Mouse (Mus musculus): ENCODE measurements around the gene Srsf12. TPM values are rescaled to one million over a fixed set of nuclear protein-coding genes. Genes with fewer than 3 reads are reported as not detected.

Srsf12 gene
- polyA plus RNA-seq, 1 experiment from 2014 or later, result 2.3 TPM

- H3K9ac ChIP-seq (ENCODE audit: low read length), result no peak overlapping the region
- 80% methylated on average over 11 of the region's 11 CpGs for WGBS
- H3K27ac ChIP-seq (replicated peaks in 1 of 2; ENCODE audit: control insufficient read depth in 1 of 2, insufficient read depth in 1 of 2, low read depth in 2 of 2, low read length in 2 of 2), result no peak overlapping the region
- no peak overlapping the region for H3K4me3 ChIP-seq (ENCODE audit: control insufficient read depth in 1 of 2, insufficient read depth in 1 of 2, low read depth in 1 of 2, low read length in 2 of 2)
- H3K9me3 ChIP-seq (ENCODE audit: control insufficient read depth, low read length), result no peaks in the 10 kb centered on the region
- H3K36me3 ChIP-seq (ENCODE audit: control insufficient read depth, insufficient read depth, low read length), result no peaks in the 10 kb centered on the region
- peaks cover 0 to 2% of the 10 kb centered on the region in 2 experiments; a peak in 1 of 4 replicates for H3K4me1 ChIP-seq (ENCODE audit: control insufficient read depth in 2 of 2, insufficient read depth in 2 of 2, low read length in 2 of 2)
- no peaks in the 10 kb centered on the region for H3K27me3 ChIP-seq (ENCODE audit: control insufficient read depth, insufficient read depth, low read length)
- no peak overlapping the region for H3K4me2 ChIP-seq (ENCODE audit: low read length)
- no peak for ATAC-seq (ENCODE audit: insufficient number of reproducible peaks, insufficient read depth, low FRiP score, low read depth)
Measured at GRCm38 (mm10) chr4:33270386-33271314, 61.9 kb downstream of the Srsf12 start.

GRCm38 (mm10) chr4:33273437-33273836 lies 64.6 kb downstream of the Srsf12 start:
- 63% methylated on average over 3 of the region's 3 CpGs for WGBS
- ATAC-seq (ENCODE audit: insufficient number of reproducible peaks, insufficient read depth, low FRiP score, low read depth), result no peak

GRCm38 (mm10) chr4:33281891-33282685 lies 73.3 kb downstream of the Srsf12 start:
- no peak overlapping the region for H3K4me3 ChIP-seq (ENCODE audit: control insufficient read depth in 1 of 2, insufficient read depth in 1 of 2, low read depth in 1 of 2, low read length in 2 of 2)
- H3K9me3 ChIP-seq (ENCODE audit: control insufficient read depth, low read length), result no peaks in the 10 kb centered on the region
- 63% methylated on average over 3 of the region's 3 CpGs for WGBS
- H3K27me3 ChIP-seq (ENCODE audit: control insufficient read depth, insufficient read depth, low read length), result no peaks in the 10 kb centered on the region
- no peaks in the 10 kb centered on the region for H3K36me3 ChIP-seq (ENCODE audit: control insufficient read depth, insufficient read depth, low read length)
- no peak overlapping the region for H3K27ac ChIP-seq (replicated peaks in 1 of 2; ENCODE audit: control insufficient read depth in 1 of 2, insufficient read depth in 1 of 2, low read depth in 2 of 2, low read length in 2 of 2)
- H3K4me1 ChIP-seq (ENCODE audit: control insufficient read depth in 2 of 2, insufficient read depth in 2 of 2, low read length in 2 of 2), result no peaks in the 10 kb centered on the region
- no peak for ATAC-seq (ENCODE audit: insufficient number of reproducible peaks, insufficient read depth, low FRiP score, low read depth)
- no peak overlapping the region for H3K9ac ChIP-seq (ENCODE audit: low read length)
- H3K4me2 ChIP-seq (ENCODE audit: low read length), result no peak overlapping the region

More at GRCm38 (mm10) chr4:33273437-33273836, 64.6 kb downstream of the Srsf12 start:
- no peak overlapping the region for H3K9ac ChIP-seq (ENCODE audit: low read length)
- H3K4me2 ChIP-seq (ENCODE audit: low read length), result no peak overlapping the region
- no peak overlapping the region for H3K4me3 ChIP-seq (ENCODE audit: control insufficient read depth in 1 of 2, insufficient read depth in 1 of 2, low read depth in 1 of 2, low read length in 2 of 2)
- H3K4me1 ChIP-seq (ENCODE audit: control insufficient read depth in 2 of 2, insufficient read depth in 2 of 2, low read length in 2 of 2), result peaks cover 0 to 2% of the 10 kb centered on the region in 2 experiments; a peak in 1 of 4 replicates
- H3K27me3 ChIP-seq (ENCODE audit: control insufficient read depth, insufficient read depth, low read length), result no peaks in the 10 kb centered on the region
- H3K9me3 ChIP-seq (ENCODE audit: control insufficient read depth, low read length), result no peaks in the 10 kb centered on the region
- no peak overlapping the region for H3K27ac ChIP-seq (replicated peaks in 1 of 2; ENCODE audit: control insufficient read depth in 1 of 2, insufficient read depth in 1 of 2, low read depth in 2 of 2, low read length in 2 of 2)
- no peaks in the 10 kb centered on the region for H3K36me3 ChIP-seq (ENCODE audit: control insufficient read depth, insufficient read depth, low read length)

Other genes with a start within 250 kb of the Srsf12 start
- gene Rragd, start 226.0 kb upstream of the Srsf12 start, polyA plus RNA-seq (2014; fragmentation: Nextera tagmentation; extraction: Ambion mirVana), result 53.2 and 54.8 TPM in 2 replicates
- 30.2 and 32.2 TPM in 2 replicates for gene Ube2j1, start 177.6 kb upstream of the Srsf12 start, polyA plus RNA-seq (2014; fragmentation: Nextera tagmentation; extraction: Ambion mirVana)
- 0.11 and 0.39 TPM in 2 replicates for gene Gabrr2, start 146.0 kb upstream of the Srsf12 start, polyA plus RNA-seq (2014; fragmentation: Nextera tagmentation; extraction: Ambion mirVana)
- 0.08 and 0.16 TPM in 2 replicates for gene Gabrr1, start 76.5 kb upstream of the Srsf12 start, polyA plus RNA-seq (2014; fragmentation: Nextera tagmentation; extraction: Ambion mirVana)
- gene Pm20d2, start 19.3 kb upstream of the Srsf12 start, polyA plus RNA-seq (2014; fragmentation: Nextera tagmentation; extraction: Ambion mirVana), result 2.5 TPM in 2 replicates
- 101 and 119 TPM in 2 replicates for gene Pnrc1, start 81.2 kb downstream of the Srsf12 start, polyA plus RNA-seq (2014; fragmentation: Nextera tagmentation; extraction: Ambion mirVana)
- 14.2 and 16.0 TPM in 2 replicates for gene Rngtt, start 101.3 kb downstream of the Srsf12 start, polyA plus RNA-seq (2014; fragmentation: Nextera tagmentation; extraction: Ambion mirVana)

Measured in heart, embryonic 14.5 days (tissue).